Mouse (Mus musculus): ENCODE measurements around the gene Rex1bd. TPM values are rescaled to one million over a fixed set of nuclear protein-coding genes. Genes with fewer than 3 reads are reported as not detected.

The Rex1bd gene
- polyA plus RNA-seq, 1 experiment from 2014 or later, result 126 TPM

GRCm38 (mm10) chr8:70546412-70546811, 39.9 kb upstream of the Rex1bd start:
- Histone ChIP-seq H3K9ac (replicated peaks; ENCODE audit: low read length) (no peak overlapping the region), H3K4me2 (ENCODE audit: low read depth, low read length) (no peak overlapping the region), H3K4me1 (ENCODE audit: control insufficient read depth, insufficient read depth, low read length) (no peaks in the 10 kb centered on the region), H3K27me3 (ENCODE audit: control insufficient read depth, insufficient read depth, low read length) (no peaks in the 10 kb centered on the region), H3K4me3 (ENCODE audit: low read depth, low read length) (no peak overlapping the region), H3K27ac (replicated peaks; ENCODE audit: low read depth, low read length) (no peak overlapping the region), H3K9me3 (replicated peaks; ENCODE audit: control insufficient read depth, low read length) (no peaks in the 10 kb centered on the region), H3K36me3 (replicated peaks; ENCODE audit: control insufficient read depth, insufficient read depth, low read depth, low read length) (no peaks in the 10 kb centered on the region)
- ATAC-seq (replicated peaks; ENCODE audit: insufficient number of reproducible peaks, low FRiP score, low TSS enrichment, low read depth) (no peak), DNase-seq (ENCODE audit: low spot score) (no peak)
- WGBS, result 90% methylated on average over 4 of the region's 4 CpGs

- no peak overlapping the region for H3K9ac ChIP-seq (replicated peaks; ENCODE audit: low read length)
These were observed 37.7 kb upstream of the Rex1bd start for GRCm38 (mm10) chr8:70544200-70544687.

GRCm38 (mm10) chr8:70541081-70541480, 34.5 kb upstream of the Rex1bd start:
- Histone ChIP-seq H3K36me3 (replicated peaks; ENCODE audit: control insufficient read depth, insufficient read depth, low read depth, low read length) (peaks cover 1% of the 10 kb centered on the region; the same call in 1 of the 2 replicates), H3K4me3 (ENCODE audit: low read depth, low read length) (no peak overlapping the region), H3K9ac (replicated peaks; ENCODE audit: low read length) (no peak overlapping the region; the same call in 1 of the 2 replicates), H3K27ac (replicated peaks; ENCODE audit: low read depth, low read length) (no peak overlapping the region), H3K4me1 (ENCODE audit: control insufficient read depth, insufficient read depth, low read length) (peaks cover 10% of the 10 kb centered on the region), H3K4me2 (ENCODE audit: low read depth, low read length) (0 out of 2 replicates have a peak overlapping the region, but pooled peaks have one; percentile 72), H3K9me3 (replicated peaks; ENCODE audit: control insufficient read depth, low read length) (no peaks in the 10 kb centered on the region), H3K27me3 (ENCODE audit: control insufficient read depth, insufficient read depth, low read length) (no peaks in the 10 kb centered on the region)
- DNase-seq (ENCODE audit: low spot score), result no peak
- ATAC-seq (replicated peaks; ENCODE audit: insufficient number of reproducible peaks, low FRiP score, low TSS enrichment, low read depth), result no peak
- 81% methylated on average over 5 of the region's 5 CpGs for WGBS

More at GRCm38 (mm10) chr8:70544200-70544687, 37.7 kb upstream of the Rex1bd start:
- H3K4me2 ChIP-seq (ENCODE audit: low read depth, low read length), result no peak overlapping the region
- 65% methylated on average over 6 of the region's 6 CpGs for WGBS
- H3K27me3 ChIP-seq (ENCODE audit: control insufficient read depth, insufficient read depth, low read length), result no peaks in the 10 kb centered on the region
- no peaks in the 10 kb centered on the region for H3K9me3 ChIP-seq (replicated peaks; ENCODE audit: control insufficient read depth, low read length)
- no peaks in the 10 kb centered on the region for H3K36me3 ChIP-seq (replicated peaks; ENCODE audit: control insufficient read depth, insufficient read depth, low read depth, low read length)
- ATAC-seq (replicated peaks; ENCODE audit: insufficient number of reproducible peaks, low FRiP score, low TSS enrichment, low read depth) (no peak), DNase-seq (ENCODE audit: low spot score) (peak; percentile 14)
- H3K4me1 ChIP-seq (ENCODE audit: control insufficient read depth, insufficient read depth, low read length), result peaks cover 6% of the 10 kb centered on the region
- H3K27ac ChIP-seq (replicated peaks; ENCODE audit: low read depth, low read length), result no peak overlapping the region
- H3K4me3 ChIP-seq (ENCODE audit: low read depth, low read length), result no peak overlapping the region

- no peak for DNase-seq (ENCODE audit: low spot score)
- Histone ChIP-seq H3K27me3 (ENCODE audit: control insufficient read depth, insufficient read depth, low read length) (no peaks in the 10 kb centered on the region), H3K4me1 (ENCODE audit: control insufficient read depth, insufficient read depth, low read length) (peaks cover 10% of the 10 kb centered on the region), H3K36me3 (replicated peaks; ENCODE audit: control insufficient read depth, insufficient read depth, low read depth, low read length) (peaks cover 6% of the 10 kb centered on the region; the same call in 1 of the 2 replicates), H3K4me3 (ENCODE audit: low read depth, low read length) (peak overlapping the region; percentile 58), H3K9me3 (replicated peaks; ENCODE audit: control insufficient read depth, low read length) (no peaks in the 10 kb centered on the region), H3K9ac (replicated peaks; ENCODE audit: low read length) (peak overlapping the region; percentile 62), H3K27ac (replicated peaks; ENCODE audit: low read depth, low read length) (no peak overlapping the region), H3K4me2 (ENCODE audit: low read depth, low read length) (peak overlapping the region; percentile 72)
- 61% methylated on average over 7 of the region's 7 CpGs for whole genome bisulfite sequencing
- no peak for ATAC-seq (replicated peaks; ENCODE audit: insufficient number of reproducible peaks, low FRiP score, low TSS enrichment, low read depth)
These were observed 34.0 kb upstream of the Rex1bd start for GRCm38 (mm10) chr8:70540507-70541071.

- ATAC-seq (replicated peaks; ENCODE audit: insufficient number of reproducible peaks, low FRiP score, low TSS enrichment, low read depth), result no peak
- no peak overlapping the region for H3K27ac ChIP-seq (replicated peaks; ENCODE audit: low read depth, low read length)
These were observed 33.5 kb upstream of the Rex1bd start for GRCm38 (mm10) chr8:70540013-70540506.

DNA sequence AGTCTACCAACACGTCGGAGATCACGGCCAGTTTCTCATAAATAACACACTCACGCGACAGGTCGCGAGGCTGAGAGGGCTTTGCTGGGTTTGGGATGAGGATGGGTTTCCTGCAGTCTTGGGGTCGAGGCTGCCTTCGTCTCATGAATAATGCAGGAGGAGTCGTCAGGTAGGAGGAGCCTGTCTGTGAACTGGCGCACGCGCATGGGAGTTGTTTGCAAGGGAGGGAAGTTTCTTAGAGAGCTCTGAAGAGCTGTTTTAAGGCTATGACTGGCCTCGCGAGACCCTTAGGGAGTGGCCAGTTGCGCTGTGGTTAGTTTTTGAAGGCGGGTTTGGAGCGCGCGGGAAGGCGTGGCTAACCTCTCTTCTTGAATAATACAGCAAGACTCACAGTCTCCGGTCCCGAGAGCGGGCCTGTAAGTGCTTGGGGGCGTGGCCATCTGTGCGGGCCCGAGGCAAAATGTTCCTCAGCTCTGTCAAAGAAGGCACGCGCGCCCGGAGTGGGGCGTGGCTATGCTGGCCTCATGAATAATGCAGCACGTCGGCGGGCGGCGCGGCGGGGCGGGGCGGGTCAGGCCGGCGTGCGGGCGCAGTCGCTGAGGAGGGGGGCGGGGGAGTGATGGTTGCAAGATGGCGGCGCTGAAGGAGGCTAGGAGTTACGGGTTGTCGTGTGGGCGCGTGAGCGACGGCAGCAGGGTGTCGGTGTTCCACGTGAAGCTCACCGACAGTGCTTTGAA, 32.7 kb upstream of the Rex1bd start, which contains the start of gene Ell:
Gene Ell (plus strand): TSS at position 381 of the 737 bp plus-strand sequence.
- Histone ChIP-seq H3K9ac (replicated peaks; ENCODE audit: low read length) (peak within 1 kb of the TSS; percentile 62), H3K27ac (replicated peaks; ENCODE audit: low read depth, low read length) (peak within 1 kb of the TSS; percentile 65), H3K27me3 (ENCODE audit: control insufficient read depth, insufficient read depth, low read length) (no peaks in the 10 kb centered on the region), H3K9me3 (replicated peaks; ENCODE audit: control insufficient read depth, low read length) (no peaks in the 10 kb centered on the region), H3K4me2 (ENCODE audit: low read depth, low read length) (peak within 1 kb of the TSS; percentile 72), H3K4me1 (ENCODE audit: control insufficient read depth, insufficient read depth, low read length) (peaks cover 10% of the 10 kb centered on the region), H3K4me3 (ENCODE audit: low read depth, low read length) (peak within 1 kb of the TSS; percentile 58), H3K36me3 (replicated peaks; ENCODE audit: control insufficient read depth, insufficient read depth, low read depth, low read length) (peaks cover 6% of the 10 kb centered on the region; the same call in 1 of the 2 replicates)
- under 1% methylated on average over 56 of the region's 58 CpGs for WGBS
- DNase-seq (ENCODE audit: low spot score) (peak; percentile 99), ATAC-seq (replicated peaks; ENCODE audit: insufficient number of reproducible peaks, low FRiP score, low TSS enrichment, low read depth) (peak; percentile 84)

More at GRCm38 (mm10) chr8:70540013-70540506, 33.5 kb upstream of the Rex1bd start:
- H3K4me2 ChIP-seq (ENCODE audit: low read depth, low read length), result peak overlapping the region; percentile 72
- peaks cover 10% of the 10 kb centered on the region for H3K4me1 ChIP-seq (ENCODE audit: control insufficient read depth, insufficient read depth, low read length)
- no peak for DNase-seq (ENCODE audit: low spot score)
- H3K9ac ChIP-seq (replicated peaks; ENCODE audit: low read length), result peak overlapping the region; percentile 62
- H3K27me3 ChIP-seq (ENCODE audit: control insufficient read depth, insufficient read depth, low read length), result no peaks in the 10 kb centered on the region
- peak overlapping the region; percentile 58 for H3K4me3 ChIP-seq (ENCODE audit: low read depth, low read length)
- 11% methylated on average over 4 of the region's 4 CpGs for WGBS
- peaks cover 6% of the 10 kb centered on the region; the same call in 1 of the 2 replicates for H3K36me3 ChIP-seq (replicated peaks; ENCODE audit: control insufficient read depth, insufficient read depth, low read depth, low read length)
- no peaks in the 10 kb centered on the region for H3K9me3 ChIP-seq (replicated peaks; ENCODE audit: control insufficient read depth, low read length)

DNA sequence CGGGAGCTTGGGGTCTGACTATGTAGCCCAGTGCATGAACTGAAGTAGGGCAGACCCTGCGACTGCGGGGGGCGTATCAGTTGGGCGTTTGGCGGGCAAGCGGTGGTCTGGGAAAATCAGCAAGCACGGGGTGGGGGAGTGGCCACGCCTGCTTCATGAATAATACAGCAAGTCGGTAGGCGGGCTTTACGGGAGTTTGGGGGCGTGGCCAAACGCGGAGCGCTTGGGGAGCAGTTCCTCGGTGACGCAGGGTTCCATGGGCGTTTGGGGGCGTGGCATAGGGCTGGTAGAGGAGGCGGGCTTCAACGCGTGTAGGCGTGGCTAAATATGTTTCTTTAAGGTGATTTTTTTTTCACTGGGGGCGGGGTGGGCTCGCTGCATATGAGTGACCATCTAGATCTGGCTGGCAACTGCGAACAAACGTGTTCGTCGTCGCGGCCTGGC, 32.1 kb upstream of the Rex1bd start:
- WGBS, result under 1% methylated on average over 32 of the region's 32 CpGs
- H3K9ac ChIP-seq (replicated peaks; ENCODE audit: low read length), result peak overlapping the region; percentile 30
- peak overlapping the region; percentile 65 for H3K27ac ChIP-seq (replicated peaks; ENCODE audit: low read depth, low read length)
- H3K4me3 ChIP-seq (ENCODE audit: low read depth, low read length), result peak overlapping the region; percentile 58
- DNase-seq (ENCODE audit: low spot score) (peak; percentile 100), ATAC-seq (replicated peaks; ENCODE audit: insufficient number of reproducible peaks, low FRiP score, low TSS enrichment, low read depth) (peak; percentile 76)
- H3K27me3 ChIP-seq (ENCODE audit: control insufficient read depth, insufficient read depth, low read length), result no peaks in the 10 kb centered on the region
- peak overlapping the region; percentile 59 for H3K4me2 ChIP-seq (ENCODE audit: low read depth, low read length)
- peaks cover 10% of the 10 kb centered on the region for H3K4me1 ChIP-seq (ENCODE audit: control insufficient read depth, insufficient read depth, low read length)
- H3K9me3 ChIP-seq (replicated peaks; ENCODE audit: control insufficient read depth, low read length), result no peaks in the 10 kb centered on the region
- peaks cover 6% of the 10 kb centered on the region; the same call in 1 of the 2 replicates for H3K36me3 ChIP-seq (replicated peaks; ENCODE audit: control insufficient read depth, insufficient read depth, low read depth, low read length)

Data from embryonic facial prominence, embryonic 11.5 days (tissue).